Mouse (Mus musculus): ENCODE data around the gene Evl. TPM values are rescaled to one million over a fixed set of nuclear protein-coding genes. Genes with fewer than 3 reads are reported as not detected.
"Not testable (repeated sequence)": the region's sequence is repeated elsewhere in the genome, so short reads cannot be mapped to it uniquely, and the experiment has no call there.

Gene Evl
- polyA plus RNA-seq, 1 experiment, result 213 TPM

GRCm38 (mm10) chr12:108710861-108711615 is 156.5 kb downstream of the Evl start:
- H3K27ac ChIP-seq (ENCODE audit: insufficient read depth, low read length), result no peak overlapping the region
- 87% methylated on average over 9 of the region's 9 CpGs for whole genome bisulfite sequencing
- no peaks in the 10 kb centered on the region for H3K36me3 ChIP-seq (ENCODE audit: control insufficient read depth, insufficient read depth, low read length)
- H3K4me3 ChIP-seq (ENCODE audit: extremely low read depth, insufficient read depth, insufficient read length), result no peak overlapping the region
- no peak for TF ChIP-seq CTCF (IDR thresholded peaks at IDR 0.05; ENCODE audit: extremely low read depth, insufficient read depth, insufficient read length, insufficient replicate concordance)
- no peak for TF ChIP-seq POLR2A (IDR thresholded peaks at IDR 0.05; ENCODE audit: low read depth, low read length)
- H3K4me1 ChIP-seq (ENCODE audit: control insufficient read depth, insufficient read depth, insufficient read length), result no peaks in the 10 kb centered on the region
- no peak for DNase-seq (ENCODE audit: low read depth in 1 of 2, low spot score in 2 of 2)
- H3K27me3 ChIP-seq (ENCODE audit: control insufficient read depth, insufficient read depth, low read length), result no peaks in the 10 kb centered on the region

DNA sequence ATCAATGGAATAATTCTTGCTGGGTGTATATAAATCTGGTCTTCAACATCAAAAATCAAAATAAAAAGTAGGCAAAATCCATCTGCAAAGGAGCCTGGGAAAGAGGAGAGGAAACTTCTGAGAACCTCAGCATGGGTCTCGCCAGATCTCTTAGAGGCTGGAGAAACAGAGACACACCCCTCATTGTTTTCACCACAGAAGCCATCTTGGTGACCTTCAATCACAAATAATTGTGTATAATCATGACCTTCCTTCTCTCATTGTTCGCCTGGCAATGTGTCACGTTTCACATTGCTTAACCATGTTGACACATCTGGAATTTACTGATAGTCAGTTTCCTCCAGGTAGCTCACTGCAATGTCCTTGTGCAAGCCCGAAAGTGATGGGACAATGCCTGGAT is 158.0 kb downstream of the Evl start:
- 70% methylated on average over 4 of the region's 4 CpGs for WGBS
- H3K4me1 ChIP-seq (ENCODE audit: control insufficient read depth, insufficient read depth, insufficient read length), result no peaks in the 10 kb centered on the region
- no peak overlapping the region for H3K4me3 ChIP-seq (ENCODE audit: extremely low read depth, insufficient read depth, insufficient read length)
- no peaks in the 10 kb centered on the region for H3K27me3 ChIP-seq (ENCODE audit: control insufficient read depth, insufficient read depth, low read length)
- no peak for TF ChIP-seq CTCF (IDR thresholded peaks at IDR 0.05; ENCODE audit: extremely low read depth, insufficient read depth, insufficient read length, insufficient replicate concordance)
- DNase-seq (ENCODE audit: low read depth in 1 of 2, low spot score in 2 of 2), result no peak
- H3K36me3 ChIP-seq (ENCODE audit: control insufficient read depth, insufficient read depth, low read length), result no peaks in the 10 kb centered on the region
- no peak overlapping the region for H3K27ac ChIP-seq (ENCODE audit: insufficient read depth, low read length)

DNA sequence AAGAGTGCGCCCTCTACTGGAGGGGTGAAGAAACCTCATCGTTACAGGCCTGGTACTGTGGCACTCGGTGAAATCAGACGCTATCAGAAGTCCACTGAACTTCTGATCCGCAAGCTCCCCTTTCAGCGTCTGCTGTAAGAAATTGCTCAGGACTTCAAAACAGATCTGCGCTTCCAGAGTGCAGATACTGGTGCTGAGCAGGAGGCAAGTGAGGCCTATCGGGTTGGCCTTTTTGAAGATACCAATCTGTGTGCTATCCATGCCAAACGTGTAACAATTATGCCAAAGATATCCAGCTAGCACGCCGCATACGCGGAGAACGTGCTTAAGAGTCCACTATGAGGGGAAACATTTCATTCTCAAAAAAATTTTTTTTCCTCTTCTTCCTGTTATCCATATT is 159.5 kb downstream of the Evl start:
- WGBS, result 94% methylated on average over 14 of the region's 14 CpGs
- H3K27ac ChIP-seq (ENCODE audit: insufficient read depth, low read length); H3K27me3 ChIP-seq (ENCODE audit: control insufficient read depth, insufficient read depth, low read length); H3K4me1 ChIP-seq (ENCODE audit: control insufficient read depth, insufficient read depth, insufficient read length); H3K4me3 ChIP-seq (ENCODE audit: extremely low read depth, insufficient read depth, insufficient read length); H3K36me3 ChIP-seq (ENCODE audit: control insufficient read depth, insufficient read depth, low read length); DNase-seq (ENCODE audit: low read depth in 1 of 2, low spot score in 2 of 2): not testable (repeated sequence)

DNA sequence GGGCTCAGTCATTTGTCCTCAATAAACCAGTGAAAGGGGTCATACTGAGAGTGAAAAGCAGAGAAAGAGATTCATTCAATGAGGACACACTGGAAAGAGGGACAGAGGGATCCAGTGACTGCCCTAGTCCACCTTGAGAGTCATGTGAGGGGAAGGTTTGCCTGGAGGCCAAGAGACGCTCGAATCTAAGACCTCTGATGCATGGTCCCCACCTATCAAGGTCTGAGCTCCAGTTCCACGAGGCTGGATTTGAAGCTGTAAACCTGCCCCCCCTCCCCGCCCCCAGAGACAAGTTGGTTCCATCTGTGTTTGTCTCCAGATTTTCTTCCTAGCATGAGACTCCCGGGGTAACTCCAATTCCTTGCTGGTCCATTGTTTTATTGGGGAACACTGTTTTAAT is 161.3 kb downstream of the Evl start:
- WGBS, result 86% methylated on average over 5 of the region's 5 CpGs
- TF ChIP-seq POLR2A (IDR thresholded peaks at IDR 0.05; ENCODE audit: low read depth, low read length), result no peak
- TF ChIP-seq CTCF (IDR thresholded peaks at IDR 0.05; ENCODE audit: extremely low read depth, insufficient read depth, insufficient read length, insufficient replicate concordance), result no peak
- Histone ChIP-seq H3K36me3 (ENCODE audit: control insufficient read depth, insufficient read depth, low read length) (no peaks in the 10 kb centered on the region), H3K4me3 (ENCODE audit: extremely low read depth, insufficient read depth, insufficient read length) (no peak overlapping the region), H3K4me1 (ENCODE audit: control insufficient read depth, insufficient read depth, insufficient read length) (no peaks in the 10 kb centered on the region), H3K27me3 (ENCODE audit: control insufficient read depth, insufficient read depth, low read length) (no peaks in the 10 kb centered on the region), H3K27ac (ENCODE audit: insufficient read depth, low read length) (no peak overlapping the region)
- DNase-seq (ENCODE audit: low read depth in 1 of 2, low spot score in 2 of 2), result no peak

DNA sequence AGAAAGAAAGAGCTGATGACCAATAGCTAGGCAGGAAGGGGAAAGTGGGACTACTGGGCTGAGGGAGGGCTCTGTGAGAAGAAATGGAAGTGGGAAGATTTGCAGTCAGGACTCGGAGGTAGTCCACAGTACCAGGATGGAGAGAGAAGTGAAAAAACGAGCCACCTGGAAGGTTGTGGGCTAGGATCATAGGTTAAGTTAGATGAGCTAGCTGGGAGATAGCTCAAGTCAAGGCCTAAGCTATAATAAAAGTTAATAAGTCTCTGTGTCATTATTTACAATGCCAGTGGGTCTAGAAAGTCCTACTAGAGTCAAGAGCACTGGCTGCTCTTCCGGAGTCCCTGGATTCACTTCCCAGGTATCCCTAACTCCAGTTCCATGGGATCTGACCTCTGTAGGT is 164.0 kb downstream of the Evl start:
- Histone ChIP-seq H3K27ac (ENCODE audit: insufficient read depth, low read length) (no peak overlapping the region), H3K27me3 (ENCODE audit: control insufficient read depth, insufficient read depth, low read length) (no peaks in the 10 kb centered on the region), H3K36me3 (ENCODE audit: control insufficient read depth, insufficient read depth, low read length) (no peaks in the 10 kb centered on the region), H3K4me3 (ENCODE audit: extremely low read depth, insufficient read depth, insufficient read length) (no peak overlapping the region), H3K4me1 (ENCODE audit: control insufficient read depth, insufficient read depth, insufficient read length) (no peaks in the 10 kb centered on the region)
- no peak for DNase-seq (ENCODE audit: low read depth in 1 of 2, low spot score in 2 of 2)
- 88% methylated on average over 3 of the region's 3 CpGs for WGBS
- TF ChIP-seq POLR2A (IDR thresholded peaks at IDR 0.05; ENCODE audit: low read depth, low read length) (no peak), CTCF (IDR thresholded peaks at IDR 0.05; ENCODE audit: extremely low read depth, insufficient read depth, insufficient read length, insufficient replicate concordance) (no peak)

DNA sequence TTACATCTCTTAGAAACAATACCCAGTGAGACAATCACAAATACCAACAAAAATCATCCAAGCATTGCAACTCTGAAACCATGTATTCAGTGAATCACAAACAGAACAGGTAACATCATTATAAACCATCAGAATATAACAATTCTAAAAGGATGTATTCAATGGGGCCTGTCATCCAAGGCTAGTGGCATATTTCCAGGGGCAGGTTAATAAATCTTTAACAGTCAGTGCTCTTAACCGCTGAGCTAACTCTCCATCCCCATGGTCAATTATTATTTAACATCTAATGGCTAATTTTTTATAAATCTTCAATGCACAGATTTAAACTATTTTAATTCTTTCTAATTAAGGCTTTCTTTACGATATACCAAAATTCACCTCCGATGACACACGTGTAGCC is 167.9 kb downstream of the Evl start:
- no peaks in the 10 kb centered on the region for H3K4me1 ChIP-seq (ENCODE audit: control insufficient read depth, insufficient read depth, insufficient read length)
- WGBS, result 96% methylated on average over 4 of the region's 4 CpGs
- no peak overlapping the region for H3K27ac ChIP-seq (ENCODE audit: insufficient read depth, low read length)
- DNase-seq (ENCODE audit: low read depth in 1 of 2, low spot score in 2 of 2), result no peak
- H3K4me3 ChIP-seq (ENCODE audit: extremely low read depth, insufficient read depth, insufficient read length), result no peak overlapping the region
- no peaks in the 10 kb centered on the region for H3K27me3 ChIP-seq (ENCODE audit: control insufficient read depth, insufficient read depth, low read length)
- TF ChIP-seq POLR2A (IDR thresholded peaks at IDR 0.05; ENCODE audit: low read depth, low read length), result no peak
- no peak for TF ChIP-seq CTCF (IDR thresholded peaks at IDR 0.05; ENCODE audit: extremely low read depth, insufficient read depth, insufficient read length, insufficient replicate concordance)
- no peaks in the 10 kb centered on the region for H3K36me3 ChIP-seq (ENCODE audit: control insufficient read depth, insufficient read depth, low read length)

GRCm38 (mm10) chr12:108723841-108724240 is 169.3 kb downstream of the Evl start:
- H3K4me3 ChIP-seq (ENCODE audit: extremely low read depth, insufficient read depth, insufficient read length), result no peak overlapping the region
- H3K4me1 ChIP-seq (ENCODE audit: control insufficient read depth, insufficient read depth, insufficient read length), result no peaks in the 10 kb centered on the region
- no peak overlapping the region for H3K27ac ChIP-seq (ENCODE audit: insufficient read depth, low read length)
- H3K36me3 ChIP-seq (ENCODE audit: control insufficient read depth, insufficient read depth, low read length), result no peaks in the 10 kb centered on the region
- WGBS, result 83% methylated on average over 3 of the region's 3 CpGs
- H3K27me3 ChIP-seq (ENCODE audit: control insufficient read depth, insufficient read depth, low read length), result no peaks in the 10 kb centered on the region
- TF ChIP-seq POLR2A (IDR thresholded peaks at IDR 0.05; ENCODE audit: low read depth, low read length), result no peak
- TF ChIP-seq CTCF (IDR thresholded peaks at IDR 0.05; ENCODE audit: extremely low read depth, insufficient read depth, insufficient read length, insufficient replicate concordance), result no peak
- DNase-seq (ENCODE audit: low read depth in 1 of 2, low spot score in 2 of 2), result no peak

Data from spleen, adult 2 months (tissue).